Mouse (Mus musculus) lung, embryonic 16.5 days (tissue): Measurements from ENCODE around the gene Ranbp9. TPM values are rescaled to one million over a fixed set of nuclear protein-coding genes. Genes with fewer than 3 reads are reported as not detected.

Experiments used
- ATAC-seq: fragments of 200-750 bp; cut with Nextera tagmentation; 2 replicates; pipeline ENCODE4 v1.8.0; 2017; ENCODE audit warnings: low read depth, mild to moderate bottlenecking, moderate library complexity
- H3K27ac ChIP-seq: fragments of 300-500 bp; sonication (generic); 2 replicates; pipeline ENCODE4 v1.5.1; 2014; ENCODE audit warnings: mild to moderate bottlenecking, control low read depth, low read length
- H3K27me3 ChIP-seq: fragments of 300-500 bp; sonication (generic); 2 replicates; pipeline ENCODE4 v1.6.1; 2014; ENCODE audit warnings: low read depth, low read length, mixed read lengths; ENCODE audit not compliant: control insufficient read depth, insufficient read depth
- H3K36me3 ChIP-seq: fragments of 300-500 bp; sonication (generic); 2 replicates; pipeline ENCODE4 v1.6.1; 2014; ENCODE audit warnings: low read length; ENCODE audit not compliant: control insufficient read depth, insufficient read depth
- H3K4me1 ChIP-seq: fragments of 300-500 bp; sonication (generic); replicated peaks from 2 replicates; pipeline ENCODE4 v1.6.1; 2014; ENCODE audit warnings: low read length, mixed read lengths; ENCODE audit not compliant: control insufficient read depth, insufficient read depth
- H3K4me2 ChIP-seq: fragments of 300-500 bp; sonication (generic); 2 replicates; pipeline ENCODE4 v1.6.1; 2014; ENCODE audit warnings: low read depth, low read length, control low read depth
- H3K4me3 ChIP-seq: fragments of 300-500 bp; sonication (generic); 2 replicates; pipeline ENCODE4 v1.5.1; 2014; ENCODE audit warnings: mild to moderate bottlenecking, low read length, control low read depth
- H3K9ac ChIP-seq: fragments of 300-500 bp; sonication (generic); 2 replicates; pipeline ENCODE4 v1.6.1; 2014; ENCODE audit warnings: low read length, control low read depth
- H3K9me3 ChIP-seq: fragments of 300-500 bp; sonication (generic); 2 replicates; pipeline ENCODE4 v1.6.1; 2016; ENCODE audit warnings: low read length; ENCODE audit not compliant: control insufficient read depth
- WGBS: fragments of 180-500 bp; shearing (Covaris S2); extraction: QIAGEN DNeasy Blood & Tissue Kit; methylation state at CpG from one replicate; pipeline ENCODE4 v1.1.7; 2014; 5-methylcytosine and 5-hydroxymethylcytosine counted together
- polyA plus RNA-seq: library from polyadenylated mRNA; unstranded; fragments of >200 nt; fragmentation: Nextera tagmentation; extraction: Ambion mirVana; gene quantifications from 2 replicates; pipeline ENCODE4 v1.2.1, GENCODE M21; 2015

Ranbp9 gene
- polyA plus RNA-seq, 1 experiment from 2014 or later = 8.8 TPM

- no peak overlapping the region for H3K27ac ChIP-seq
- peaks cover 25% of the 10 kb centered on the region for H3K36me3 ChIP-seq
- peak overlapping the region; percentile 79; the same call in 1 of the 2 replicates for H3K4me2 ChIP-seq
- no peaks in the 10 kb centered on the region for H3K27me3 ChIP-seq
- no peak overlapping the region for H3K9ac ChIP-seq
- H3K4me1 ChIP-seq = peaks cover 6% of the 10 kb centered on the region
- peak overlapping the region; percentile 87 for H3K4me3 ChIP-seq
- no peaks in the 10 kb centered on the region for H3K9me3 ChIP-seq
- ATAC-seq = no peak
- WGBS = 89% methylated on average over 5 of the region's 5 CpGs
Measured at GRCm38 (mm10) chr13:43399576-43399975, 81.5 kb downstream of the Ranbp9 start.

GRCm38 (mm10) chr13:43398297-43399080 lies 82.6 kb downstream of the Ranbp9 start, which contains the start of gene Nol7:
Gene Nol7 (plus strand): TSS chr13:43398390.
- peak within 1 kb of the TSS; percentile 79 for H3K4me2 ChIP-seq
- H3K27me3 ChIP-seq = no peaks in the 10 kb centered on the region
- H3K4me3 ChIP-seq = peak within 1 kb of the TSS; percentile 87
- peaks cover 28% of the 10 kb centered on the region for H3K36me3 ChIP-seq
- peak within 1 kb of the TSS; percentile 91 for H3K9ac ChIP-seq
- peaks cover 6% of the 10 kb centered on the region for H3K4me1 ChIP-seq
- peak; percentile 93 for ATAC-seq
- 1% methylated on average over 72 of the region's 72 CpGs for WGBS
- H3K9me3 ChIP-seq = no peaks in the 10 kb centered on the region
- peak within 1 kb of the TSS; percentile 98 for H3K27ac ChIP-seq

- H3K9ac ChIP-seq = no peak overlapping the region
- WGBS = 62% methylated on average over 11 of the region's 17 CpGs
- H3K36me3 ChIP-seq = peaks cover 26% of the 10 kb centered on the region
- H3K4me2 ChIP-seq = peak overlapping the region; percentile 79
- ATAC-seq = 0 out of 2 replicates have a peak, but pooled peaks have one; percentile 1
- H3K4me1 ChIP-seq = peaks cover 6% of the 10 kb centered on the region
- no peaks in the 10 kb centered on the region for H3K9me3 ChIP-seq
- peak overlapping the region; percentile 87 for H3K4me3 ChIP-seq
- H3K27ac ChIP-seq = no peak overlapping the region
- no peaks in the 10 kb centered on the region for H3K27me3 ChIP-seq
Measured at GRCm38 (mm10) chr13:43397700-43398296, 83.3 kb downstream of the Ranbp9 start.

GRCm38 (mm10) chr13:43385321-43385720 lies 95.8 kb downstream of the Ranbp9 start:
- no peaks in the 10 kb centered on the region for H3K9me3 ChIP-seq
- 94% methylated on average over 10 of the region's 10 CpGs for WGBS
- H3K36me3 ChIP-seq = peaks cover 4% of the 10 kb centered on the region; the same call in 1 of the 2 replicates
- no peak overlapping the region for H3K4me3 ChIP-seq
- no peaks in the 10 kb centered on the region for H3K27me3 ChIP-seq
- no peak for ATAC-seq
- no peak overlapping the region for H3K4me2 ChIP-seq
- H3K27ac ChIP-seq = no peak overlapping the region
- no peaks in the 10 kb centered on the region for H3K4me1 ChIP-seq
- no peak overlapping the region for H3K9ac ChIP-seq

GRCm38 (mm10) chr13:43379989-43380388 lies 101.1 kb downstream of the Ranbp9 start:
- Histone ChIP-seq H3K27ac (no peak overlapping the region), H3K4me3 (no peak overlapping the region), H3K4me1 (no peaks in the 10 kb centered on the region), H3K9ac (no peak overlapping the region), H3K4me2 (no peak overlapping the region), H3K27me3 (no peaks in the 10 kb centered on the region), H3K36me3 (0 out of 2 replicates have a peak, but pooled peaks cover 7% of the 10 kb centered on the region), H3K9me3 (no peaks in the 10 kb centered on the region)
- 42% methylated on average over 3 of the region's 3 CpGs for WGBS
- peak; percentile 45; the same call in 1 of the 2 replicates for ATAC-seq

GRCm38 (mm10) chr13:43374918-43375432 lies 106.1 kb downstream of the Ranbp9 start:
- Histone ChIP-seq H3K36me3 (peaks cover 23% of the 10 kb centered on the region), H3K4me3 (no peak overlapping the region), H3K4me1 (0 out of 2 replicates have a peak, but pooled peaks cover 3% of the 10 kb centered on the region), H3K9ac (no peak overlapping the region), H3K27ac (peak overlapping the region; percentile 55), H3K27me3 (no peaks in the 10 kb centered on the region), H3K9me3 (no peaks in the 10 kb centered on the region), H3K4me2 (no peak overlapping the region)
- 49% methylated on average over 2 of the region's 2 CpGs for WGBS
- peak; percentile 32 for ATAC-seq

- peak overlapping the region; percentile 59 for H3K27ac ChIP-seq
- no peak overlapping the region for H3K9ac ChIP-seq
- no peaks in the 10 kb centered on the region for H3K9me3 ChIP-seq
- no peaks in the 10 kb centered on the region for H3K27me3 ChIP-seq
- 0 out of 2 replicates have a peak, but pooled peaks cover 3% of the 10 kb centered on the region for H3K4me1 ChIP-seq
- peak; percentile 91 for ATAC-seq
- peaks cover 23% of the 10 kb centered on the region for H3K36me3 ChIP-seq
- H3K4me3 ChIP-seq = no peak overlapping the region
- 61% methylated on average over 10 of the region's 10 CpGs for WGBS
- H3K4me2 ChIP-seq = no peak overlapping the region
Measured at GRCm38 (mm10) chr13:43374205-43374604, 106.9 kb downstream of the Ranbp9 start.

- Histone ChIP-seq H3K36me3 (peaks cover 22% of the 10 kb centered on the region), H3K4me1 (0 out of 2 replicates have a peak, but pooled peaks cover 3% of the 10 kb centered on the region), H3K27me3 (no peaks in the 10 kb centered on the region), H3K4me2 (no peak overlapping the region), H3K9ac (no peak overlapping the region), H3K9me3 (no peaks in the 10 kb centered on the region), H3K27ac (no peak overlapping the region), H3K4me3 (no peak overlapping the region)
- 76% methylated on average over 1 of the region's 1 CpGs for WGBS
- no peak for ATAC-seq
Measured at GRCm38 (mm10) chr13:43372892-43373291, 108.2 kb downstream of the Ranbp9 start.

- Histone ChIP-seq H3K4me1 (0 out of 2 replicates have a peak, but pooled peaks cover 3% of the 10 kb centered on the region), H3K4me2 (no peak overlapping the region), H3K4me3 (no peak overlapping the region), H3K36me3 (peaks cover 16% of the 10 kb centered on the region), H3K9me3 (no peaks in the 10 kb centered on the region), H3K9ac (no peak overlapping the region), H3K27me3 (no peaks in the 10 kb centered on the region), H3K27ac (no peak overlapping the region)
- WGBS = 71% methylated on average over 6 of the region's 6 CpGs
- ATAC-seq = no peak
Measured at GRCm38 (mm10) chr13:43370063-43370462, 111.0 kb downstream of the Ranbp9 start.
